Mouse (Mus musculus): ENCODE measurements around the gene Syt1.

The Syt1 gene

GRCm38 (mm10) chr10:108638095-108638494, 372.7 kb downstream of the Syt1 start:
- no peak for DNase-seq

GRCm38 (mm10) chr10:108636086-108636485, 374.7 kb downstream of the Syt1 start:
- no peak for DNase-seq

- DNase-seq, result no peak
Measured at GRCm38 (mm10) chr10:108635616-108636015, 375.2 kb downstream of the Syt1 start.

GRCm38 (mm10) chr10:108630841-108631240, 379.9 kb downstream of the Syt1 start:
- peak; percentile 26 for DNase-seq

GRCm38 (mm10) chr10:108626404-108626803, 384.4 kb downstream of the Syt1 start:
- no peak for DNase-seq

GRCm38 (mm10) chr10:108623002-108623401, 387.8 kb downstream of the Syt1 start:
- DNase-seq, result no peak

- DNase-seq, result no peak
Measured at GRCm38 (mm10) chr10:108619861-108620260, 390.9 kb downstream of the Syt1 start.

- DNase-seq, result no peak
Measured at GRCm38 (mm10) chr10:108619217-108619616, 391.6 kb downstream of the Syt1 start.

- DNase-seq, result no peak
Measured at GRCm38 (mm10) chr10:108610057-108610644, 400.6 kb downstream of the Syt1 start.

- DNase-seq, result no peak
Measured at GRCm38 (mm10) chr10:108601672-108602412, 408.9 kb downstream of the Syt1 start.

- DNase-seq, result peak; percentile 48
Measured at GRCm38 (mm10) chr10:108600693-108601092, 410.1 kb downstream of the Syt1 start.

GRCm38 (mm10) chr10:108597385-108597784, 413.4 kb downstream of the Syt1 start:
- DNase-seq, result no peak

GRCm38 (mm10) chr10:108596162-108596927, 414.4 kb downstream of the Syt1 start:
- no peak for DNase-seq

GRCm38 (mm10) chr10:108589355-108589754, 421.4 kb downstream of the Syt1 start:
- no peak for DNase-seq

GRCm38 (mm10) chr10:108588924-108589323, 421.9 kb downstream of the Syt1 start:
- peak; percentile 49 for DNase-seq

- no peak for DNase-seq
Measured at GRCm38 (mm10) chr10:108583694-108584093, 427.1 kb downstream of the Syt1 start.

GRCm38 (mm10) chr10:108582397-108582730, 428.4 kb downstream of the Syt1 start:
- DNase-seq, result no peak

GRCm38 (mm10) chr10:108581555-108582396, 429.0 kb downstream of the Syt1 start:
- DNase-seq, result no peak

GRCm38 (mm10) chr10:108580786-108581420, 429.9 kb downstream of the Syt1 start:
- no peak for DNase-seq

- DNase-seq, result no peak
Measured at GRCm38 (mm10) chr10:108579396-108579795, 431.4 kb downstream of the Syt1 start.

GRCm38 (mm10) chr10:108577611-108578010, 433.2 kb downstream of the Syt1 start:
- no peak for DNase-seq

GRCm38 (mm10) chr10:108572764-108573163, 438.0 kb downstream of the Syt1 start:
- no peak for DNase-seq

Measured in cerebellum, adult 8-10 months (tissue).